ENCODE assay signal across 11 mouse cellular contexts in genomic region chr11:79503845-79504244, GRCm38 (mm10). TPM values are rescaled to one million over a fixed set of nuclear protein-coding genes. Genes with fewer than 3 reads are reported as not detected.
DNase-seq lines count a peak whose midpoint lies in the region; ATAC-seq lines count a peak whose summit lies in the region.
"Had no signal": no experiment of that assay in that cellular context is flagged by ENCODE, and none has a peak within 500 bp of the region (broad histone marks: within the 10 kb centered on the region; RNA-seq: fewer than 3 reads in every experiment).

TSS of gene Omg (minus strand) at chr11:79504084.

- H3K36me3 ChIP-seq in hindbrain, embryonic 14.5 days (replicated peaks; ENCODE audit: control insufficient read depth, insufficient read depth): no peaks in the 10 kb centered on the region
- H3K36me3 ChIP-seq: liver, embryonic 15.5 days had no signal

- H3K9ac ChIP-seq in hindbrain, embryonic 14.5 days: no peak within 1 kb of the TSS
- H3K9ac ChIP-seq: liver, embryonic 15.5 days had no signal

- no peak for ATAC-seq in cerebellum, adult (ENCODE audit: insufficient number of reproducible peaks, low FRiP score, low TSS enrichment)
- ATAC-seq in hindbrain, embryonic 14.5 days (ENCODE audit: low FRiP score): no peak
- no peak for ATAC-seq in erythroid progenitor cell, adult 5-6 weeks (replicated peaks; ENCODE audit: low FRiP score, poor library complexity, severe bottlenecking)

- H3K27me3 ChIP-seq in hindbrain, embryonic 14.5 days (ENCODE audit: control insufficient read depth, insufficient read depth, low read length): no peaks in the 10 kb centered on the region
- H3K27me3 ChIP-seq: liver, embryonic 15.5 days had no signal

- peak; percentile 16 for DNase-seq in cerebellum, adult 8-10 months
- peak; percentile 62 for DNase-seq in hindbrain, embryonic 14.5 days (ENCODE audit: low spot score)
- DNase-seq in left cerebral cortex, postnatal 14 days (ENCODE audit: low spot score in 2 of 2): peak; percentile 75 to 89
- DNase-seq in right cerebral cortex, postnatal 10 days (ENCODE audit: low spot score in 2 of 2): peak; percentile 81 to 89
- no peak for DNase-seq in gastrocnemius, postnatal 10 days
- DNase-seq in urinary bladder, postnatal 14 days (ENCODE audit: low spot score): no peak
- DNase-seq: heart, postnatal 36 days had no signal

- H3K4me2 ChIP-seq in hindbrain, embryonic 14.5 days (replicated peaks): peak within 1 kb of the TSS; percentile 22
- H3K4me2 ChIP-seq: liver, embryonic 15.5 days had no signal

- 29% methylated on average over 8 of the region's 8 CpGs for WGBS in hindbrain, embryonic 14.5 days

- peak within 1 kb of the TSS; percentile 35; the same call in 1 of the 2 replicates for H3K27ac ChIP-seq in hindbrain, embryonic 14.5 days
- H3K27ac ChIP-seq: liver, embryonic 15.5 days; stomach, postnatal 0 days had no signal

- no peaks in the 10 kb centered on the region for H3K9me3 ChIP-seq in hindbrain, embryonic 14.5 days (ENCODE audit: control insufficient read depth, low read length)
- H3K9me3 ChIP-seq: liver, embryonic 15.5 days had no signal

- intact Hi-C loops in left cerebral cortex, postnatal 14 days (cut with DNase I): no loop called here

- H3K4me1 ChIP-seq in hindbrain, embryonic 14.5 days (replicated peaks; ENCODE audit: control insufficient read depth, insufficient read depth, low read length): peaks cover 3% of the 10 kb centered on the region; the same call in 1 of the 2 replicates

- H3K4me3 ChIP-seq in hindbrain, embryonic 14.5 days (replicated peaks; ENCODE audit: low read length): no peak within 1 kb of the TSS
- H3K4me3 ChIP-seq: liver, embryonic 15.5 days had no signal

RNA-seq across cellular contexts. Expression of gene Omg, which starts in this region (rescaled TPM):
- 7.7 and 9.1 TPM in 2 replicates for polyA plus RNA-seq in hindbrain, embryonic 14.5 days (2014; fragmentation: Nextera tagmentation; extraction: Ambion mirVana)
- 100 to 1,000 TPM; 105 to 116 TPM for total RNA-seq in left cerebral cortex, postnatal 14 days (2021)
- total RNA-seq in gastrocnemius, postnatal 10 days (2021): under 1 TPM; 0.09 to 0.11 TPM
- total RNA-seq in erythroid progenitor cell, adult 5-6 weeks (2015; ENCODE audit: low replicate concordance): not detected in 2 replicates
- not detected in 2 replicates for total RNA-seq in erythroid progenitor cell, adult 5-6 weeks (2017; ENCODE audit: low replicate concordance)
- total RNA-seq: heart, postnatal 36 days had no signal
- polyA plus RNA-seq: liver, embryonic 15.5 days had no signal

Comparison
In these comparisons a context has a peak if more than half of its experiments do, and no peak if none do; other contexts are left out.
1. RNA of gene Omg (total RNA-seq): 105 to 116 TPM in left cerebral cortex, postnatal 14 days; 0.09 to 0.11 TPM in gastrocnemius, postnatal 10 days and not detected in erythroid progenitor cell, adult 5-6 weeks; every median in the first group is over 10 times any median in the second.
2. DNase-seq: peak in cerebellum, adult 8-10 months (single experiment), hindbrain, embryonic 14.5 days (single experiment), left cerebral cortex, postnatal 14 days (2 of 2) and right cerebral cortex, postnatal 10 days (2 of 2); none in gastrocnemius, postnatal 10 days (single experiment) and urinary bladder, postnatal 14 days (single experiment).